Mouse (Mus musculus): ENCODE data around the gene Tppp2.

DNA sequence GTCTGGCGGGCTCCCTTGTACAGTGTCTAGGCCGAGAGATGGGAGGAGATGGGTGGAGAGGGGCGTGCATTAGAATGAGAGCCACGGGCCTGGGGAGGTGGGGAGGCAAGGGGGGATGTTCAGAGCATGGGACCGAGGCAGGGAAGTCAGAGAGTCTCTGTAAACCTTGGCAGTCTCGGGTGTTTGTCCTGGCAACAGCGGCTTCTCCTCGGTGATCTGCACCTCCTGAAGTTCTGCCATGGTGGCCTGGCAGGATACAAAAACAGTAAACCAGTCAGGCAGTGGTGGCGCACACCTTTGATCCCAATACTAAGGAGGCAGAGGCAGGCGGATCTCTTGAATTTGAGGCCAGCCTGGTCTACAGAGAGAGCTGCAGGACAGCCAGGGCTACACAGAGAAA, 6.9 kb upstream of the Tppp2 start:
- TF ChIP-seq CTCF (IDR thresholded peaks at IDR 0.05) (no peak), EP300 (IDR thresholded peaks at IDR 0.05) (no peak)
